Mouse (Mus musculus) lung, embryonic 15.5 days (tissue): ENCODE data around the gene Aire. TPM values are rescaled to one million over a fixed set of nuclear protein-coding genes. Genes with fewer than 3 reads are reported as not detected.
A peak's percentile ranks its signal among the peaks of the same experiment; 100 is the strongest.

Experiments
- ATAC-seq: fragments of 200-750 bp; cut with Nextera tagmentation; 2 replicates; pipeline ENCODE4 v1.8.0; 2017; ENCODE audit warnings: moderate number of reproducible peaks, borderline replicate concordance; ENCODE audit not compliant: low FRiP score, low TSS enrichment; ENCODE audit errors: extremely low read depth
- H3K27ac ChIP-seq: fragments of 300-500 bp; sonication (generic); 2 replicates; pipeline ENCODE4 v1.5.1; 2015; ENCODE audit warnings: moderate library complexity, mild to moderate bottlenecking, inconsistent platforms
- H3K27me3 ChIP-seq: fragments of 300-500 bp; sonication (generic); 2 replicates; pipeline ENCODE4 v1.6.1; 2015; ENCODE audit warnings: inconsistent platforms
- H3K36me3 ChIP-seq: fragments of 300-500 bp; sonication (generic); 2 replicates; pipeline ENCODE4 v1.6.1; 2015; ENCODE audit warnings: inconsistent platforms
- H3K4me1 ChIP-seq: fragments of 300-500 bp; sonication (generic); 2 replicates; pipeline ENCODE4 v1.6.1; 2015; ENCODE audit warnings: inconsistent platforms
- H3K4me2 ChIP-seq: fragments of 300-500 bp; sonication (generic); 2 replicates; pipeline ENCODE4 v1.6.1; 2015; ENCODE audit warnings: inconsistent platforms, mild to moderate bottlenecking, moderate library complexity
- H3K4me3 ChIP-seq: fragments of 300-500 bp; sonication (generic); 2 replicates; pipeline ENCODE4 v1.5.1; 2015; ENCODE audit warnings: mild to moderate bottlenecking, inconsistent platforms
- H3K9ac ChIP-seq: fragments of 300-500 bp; sonication (generic); 2 replicates; pipeline ENCODE4 v1.6.1; 2015; ENCODE audit warnings: inconsistent platforms
- H3K9me3 ChIP-seq: fragments of 300-500 bp; sonication (generic); 2 replicates; pipeline ENCODE4 v1.6.1; 2016; ENCODE audit warnings: inconsistent platforms
- WGBS: fragments of 180-500 bp; shearing (Covaris S2); methylation state at CpG from one replicate; pipeline ENCODE4 v1.1.7; 2015; 5-methylcytosine and 5-hydroxymethylcytosine counted together
- polyA plus RNA-seq: library from polyadenylated mRNA; unstranded; fragments of >200 nt; fragmentation: Nextera tagmentation; extraction: Ambion mirVana; gene quantifications from 2 replicates; pipeline ENCODE4 v1.2.1, GENCODE M21; 2015

The Aire gene
- polyA plus RNA-seq, 1 experiment from 2014 or later, result 2.7 TPM

- 93% methylated on average over 3 of the region's 3 CpGs for WGBS
- no peak overlapping the region for H3K4me2 ChIP-seq
- H3K36me3 ChIP-seq, result peaks cover 37% of the 10 kb centered on the region
- H3K27me3 ChIP-seq, result no peaks in the 10 kb centered on the region
- H3K9me3 ChIP-seq, result no peaks in the 10 kb centered on the region
- H3K27ac ChIP-seq, result no peak overlapping the region
- ATAC-seq, result no peak
- peaks cover 27% of the 10 kb centered on the region for H3K4me1 ChIP-seq
- no peak overlapping the region for H3K4me3 ChIP-seq
- no peak overlapping the region for H3K9ac ChIP-seq
Observed at GRCm38 (mm10) chr10:78004479-78005100, 38.8 kb downstream of the Aire start.

DNA sequence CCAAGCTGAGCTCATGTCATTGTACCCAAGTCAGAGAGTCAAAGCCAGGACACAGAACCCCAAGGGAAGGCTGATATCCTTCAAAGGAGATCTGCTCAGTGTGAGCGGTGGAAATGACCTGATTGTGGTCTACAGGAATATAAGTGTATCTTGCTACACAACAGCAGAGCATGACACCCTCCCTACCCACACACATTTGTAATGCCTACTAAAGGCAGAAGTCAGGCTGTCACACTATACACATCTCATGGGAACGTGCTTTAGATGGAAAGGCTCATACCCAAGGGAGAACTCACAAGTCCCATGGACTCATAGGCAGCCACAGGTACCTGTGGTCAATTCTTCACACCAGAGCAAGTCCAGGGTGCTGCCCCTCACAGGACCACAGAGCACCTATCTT lies 41.1 kb downstream of the Aire start:
- no peak overlapping the region for H3K27ac ChIP-seq
- no peak overlapping the region for H3K9ac ChIP-seq
- 85% methylated on average over 2 of the region's 2 CpGs for WGBS
- peaks cover 10% of the 10 kb centered on the region for H3K4me1 ChIP-seq
- no peaks in the 10 kb centered on the region for H3K27me3 ChIP-seq
- peaks cover 56% of the 10 kb centered on the region for H3K36me3 ChIP-seq
- no peak overlapping the region for H3K4me3 ChIP-seq
- no peak for ATAC-seq
- H3K9me3 ChIP-seq, result no peaks in the 10 kb centered on the region
- H3K4me2 ChIP-seq, result no peak overlapping the region

DNA sequence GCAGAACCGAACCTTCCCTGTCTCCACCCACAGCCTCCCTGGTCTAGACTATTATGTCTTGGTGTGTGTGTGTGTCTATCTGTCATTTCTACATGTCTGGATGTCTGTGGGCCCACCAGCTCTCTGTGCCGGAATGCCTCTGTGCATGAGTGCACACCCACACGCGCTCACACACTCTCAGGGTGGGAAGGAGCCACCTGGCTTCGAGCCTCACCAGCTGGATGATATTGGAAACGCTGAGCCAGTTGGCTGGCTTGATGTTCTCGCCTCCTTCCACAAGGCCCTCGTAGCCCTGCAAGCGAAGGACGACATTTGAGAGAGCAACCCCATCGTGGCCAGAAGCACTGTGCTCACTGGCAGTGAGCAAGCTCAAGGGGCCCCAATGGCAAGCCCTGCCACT lies 41.6 kb downstream of the Aire start:
- Histone ChIP-seq H3K27me3 (no peaks in the 10 kb centered on the region), H3K4me3 (no peak overlapping the region), H3K9me3 (no peaks in the 10 kb centered on the region), H3K27ac (no peak overlapping the region), H3K9ac (no peak overlapping the region), H3K4me1 (peaks cover 4% of the 10 kb centered on the region), H3K4me2 (no peak overlapping the region), H3K36me3 (peaks cover 59% of the 10 kb centered on the region)
- no peak for ATAC-seq
- 79% methylated on average over 11 of the region's 11 CpGs for WGBS

- 94% methylated on average over 5 of the region's 5 CpGs for WGBS
- no peak overlapping the region for H3K4me2 ChIP-seq
- no peaks in the 10 kb centered on the region for H3K4me1 ChIP-seq
- peaks cover 73% of the 10 kb centered on the region for H3K36me3 ChIP-seq
- no peaks in the 10 kb centered on the region for H3K9me3 ChIP-seq
- no peak for ATAC-seq
- no peak overlapping the region for H3K4me3 ChIP-seq
- no peak overlapping the region for H3K27ac ChIP-seq
- H3K27me3 ChIP-seq, result no peaks in the 10 kb centered on the region
- no peak overlapping the region for H3K9ac ChIP-seq
Observed at GRCm38 (mm10) chr10:78000200-78000599, 43.2 kb downstream of the Aire start.

DNA sequence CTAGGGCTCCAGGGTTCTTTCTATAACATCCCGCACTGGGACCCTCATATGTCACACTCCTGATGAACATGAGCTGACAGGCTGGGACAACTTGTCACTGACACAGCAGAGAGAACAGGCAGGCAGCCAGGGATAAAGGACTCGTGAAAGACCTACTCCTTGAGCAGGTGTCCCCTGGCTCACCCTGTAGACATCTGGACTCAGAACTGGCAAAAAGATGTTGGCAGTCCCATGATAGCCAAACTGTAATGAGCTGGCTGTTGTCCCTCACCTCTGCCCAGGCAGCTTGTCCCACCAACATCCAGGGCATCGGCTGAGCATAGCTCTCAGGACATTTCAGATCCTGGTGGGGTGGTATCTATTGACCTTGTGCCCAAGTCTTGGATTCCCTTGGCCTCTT lies 47.8 kb downstream of the Aire start:
- peaks cover 85% of the 10 kb centered on the region for H3K36me3 ChIP-seq
- 88% methylated on average over 3 of the region's 3 CpGs for WGBS
- no peak overlapping the region for H3K4me3 ChIP-seq
- no peak overlapping the region for H3K4me2 ChIP-seq
- no peaks in the 10 kb centered on the region for H3K9me3 ChIP-seq
- H3K9ac ChIP-seq, result no peak overlapping the region
- no peak for ATAC-seq
- no peak overlapping the region for H3K27ac ChIP-seq
- no peaks in the 10 kb centered on the region for H3K27me3 ChIP-seq
- no peaks in the 10 kb centered on the region for H3K4me1 ChIP-seq

DNA sequence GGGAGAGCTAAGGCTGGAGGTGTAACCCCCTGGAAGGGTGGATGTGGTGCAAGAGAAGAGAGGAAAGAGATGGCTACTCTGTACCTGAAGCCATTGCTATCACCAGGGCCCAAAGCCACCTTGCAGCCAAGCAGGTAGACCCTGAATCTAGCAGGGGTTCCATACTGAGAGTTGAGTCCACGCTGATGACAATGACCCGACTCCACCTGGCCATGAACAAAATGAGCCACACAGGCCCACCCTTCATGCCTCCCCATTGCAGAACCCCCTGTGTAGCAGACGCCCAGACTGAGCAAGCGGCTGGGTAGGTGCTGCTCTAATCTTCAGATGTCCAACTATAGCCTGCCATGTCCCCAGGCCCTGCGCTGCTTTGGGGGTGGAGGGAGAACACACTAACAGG lies 57.6 kb downstream of the Aire start:
- H3K27ac ChIP-seq, result no peak overlapping the region
- 78% methylated on average over 5 of the region's 5 CpGs for WGBS
- no peaks in the 10 kb centered on the region for H3K27me3 ChIP-seq
- ATAC-seq, result no peak
- H3K9ac ChIP-seq, result no peak overlapping the region
- no peaks in the 10 kb centered on the region for H3K9me3 ChIP-seq
- H3K4me3 ChIP-seq, result no peak overlapping the region
- H3K4me2 ChIP-seq, result no peak overlapping the region
- no peaks in the 10 kb centered on the region for H3K4me1 ChIP-seq
- H3K36me3 ChIP-seq, result peaks cover 39% of the 10 kb centered on the region

GRCm38 (mm10) chr10:77984660-77985059 lies 58.8 kb downstream of the Aire start:
- Histone ChIP-seq H3K4me2 (no peak overlapping the region), H3K9me3 (no peaks in the 10 kb centered on the region), H3K27ac (no peak overlapping the region), H3K9ac (no peak overlapping the region), H3K36me3 (peaks cover 28% of the 10 kb centered on the region), H3K4me3 (no peak overlapping the region), H3K4me1 (no peaks in the 10 kb centered on the region), H3K27me3 (no peaks in the 10 kb centered on the region)
- peak; percentile 50; the same call in 1 of the 2 replicates for ATAC-seq
- 3% methylated on average over 4 of the region's 4 CpGs for WGBS

Other genes starting within 250 kb of the Aire start
- gene Gm9639, start 248.5 kb downstream of the Aire start, polyA plus RNA-seq, result not detected in 2 replicates
- not detected in 2 replicates for gene Gm19668, start 244.5 kb downstream of the Aire start, polyA plus RNA-seq
- gene Gm9507, start 231.8 kb downstream of the Aire start, polyA plus RNA-seq, result not detected in 2 replicates
- not detected in 2 replicates for gene Gm2696, start 228.9 kb downstream of the Aire start, polyA plus RNA-seq
- gene Krtap10-4, start 216.5 kb downstream of the Aire start, polyA plus RNA-seq, result not detected in 2 replicates
- gene Krtap10-10, start 207.7 kb downstream of the Aire start, polyA plus RNA-seq, result not detected in 2 replicates
- gene Gm36176, start 196.8 kb downstream of the Aire start, polyA plus RNA-seq, result not detected in 2 replicates
- gene Gm10318, start 190.8 kb downstream of the Aire start, polyA plus RNA-seq, result not detected in 2 replicates
- gene Gm3285, start 181.6 kb downstream of the Aire start, polyA plus RNA-seq, result not detected in 2 replicates
- gene Lrrc3, start 141.1 kb downstream of the Aire start, polyA plus RNA-seq, result 4.5 TPM in 2 replicates
- gene Trpm2, start 73.0 kb downstream of the Aire start, polyA plus RNA-seq, result 0.72 and 1.6 TPM in 2 replicates
- 25.4 and 25.6 TPM in 2 replicates for gene 1810043G02Rik, start 65.1 kb downstream of the Aire start, polyA plus RNA-seq
- gene Pfkl, start 33.5 kb downstream of the Aire start, polyA plus RNA-seq, result 171 and 179 TPM in 2 replicates
- gene Dnmt3l, start 1.7 kb downstream of the Aire start, polyA plus RNA-seq, result 1.9 and 2.2 TPM in 2 replicates
- gene Icosl, start 25.7 kb upstream of the Aire start, polyA plus RNA-seq, result 8.4 and 8.5 TPM in 2 replicates
- 32.8 and 34.8 TPM in 2 replicates for gene D10Jhu81e, start 126.2 kb upstream of the Aire start, polyA plus RNA-seq
- 19.4 and 19.7 TPM in 2 replicates for gene Pwp2, start 141.5 kb upstream of the Aire start, polyA plus RNA-seq
- gene Trappc10, start 201.0 kb upstream of the Aire start, polyA plus RNA-seq, result 13.0 and 14.4 TPM in 2 replicates